Mouse (Mus musculus) lung, adult 2 months (tissue): ENCODE results near the gene Dpysl4.

Experiments used
- CTCF ChIP-seq: fragments of 200-500 bp; IDR thresholded peaks from 2 replicates; pipeline ENCODE4 v1.5.1; 2011; ENCODE audit warnings: mild to moderate bottlenecking, low read length, control low read depth; ENCODE audit not compliant: insufficient read depth
- POLR2A ChIP-seq: fragments of 200-500 bp; IDR thresholded peaks from 2 replicates; pipeline ENCODE4 v1.6.1; 2011; ENCODE audit warnings: low read depth, mild to moderate bottlenecking, control low read depth, low read length, borderline replicate concordance; ENCODE audit errors: extremely low read depth

DNA sequence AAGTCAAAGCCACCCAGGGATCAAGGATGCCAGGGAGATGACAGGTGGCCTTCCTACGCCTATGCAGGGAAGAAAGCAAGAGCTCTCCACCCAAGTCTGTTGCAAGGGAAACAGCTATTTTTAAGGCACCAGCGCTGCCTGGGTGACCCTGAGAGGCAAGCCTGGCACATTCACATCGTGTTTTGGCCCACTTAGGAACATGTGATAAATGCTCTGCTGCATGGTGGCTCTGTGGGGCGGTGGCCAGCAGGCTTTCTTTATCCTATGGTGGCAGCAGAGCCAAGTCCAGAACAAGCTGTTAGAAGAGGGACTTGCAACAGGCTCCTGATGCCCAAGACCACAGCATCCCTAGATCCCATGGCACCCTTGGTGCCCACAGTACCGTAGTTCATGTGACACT lies 49.4 kb downstream of the Dpysl4 start:
- TF ChIP-seq POLR2A, result no peak
- no peak for TF ChIP-seq CTCF
